Mouse (Mus musculus): ENCODE data around the gene Zfp986.
"Not testable (repeated sequence)": the region's sequence is repeated elsewhere in the genome, so short reads cannot be mapped to it uniquely, and the experiment has no call there.

GRCm38 (mm10) chr4:145836863-145837440 lies 31.6 kb upstream of the Zfp986 start:
- not testable (repeated sequence) for TF ChIP-seq CTCF (IDR thresholded peaks at IDR 0.05; ENCODE audit: control insufficient read depth, insufficient read depth, insufficient read length); MAX (IDR thresholded peaks at IDR 0.05); MYOD1 (IDR thresholded peaks at IDR 0.05; ENCODE audit: control insufficient read depth, insufficient read length, low read depth); USF1 (IDR thresholded peaks at IDR 0.05; ENCODE audit: low read depth); MYOG (IDR thresholded peaks at IDR 0.05; ENCODE audit: control insufficient read depth, extremely low read depth, insufficient read length); CEBPB (IDR thresholded peaks at IDR 0.05; ENCODE audit: low read depth)

Data from C2C12 (cell line).